Mouse (Mus musculus) lung, adult 2 months (tissue): ENCODE results near the gene Got1.

Experiments
- CTCF ChIP-seq: fragments of 200-500 bp; IDR thresholded peaks from 2 replicates; pipeline ENCODE4 v1.5.1; 2011; ENCODE audit warnings: mild to moderate bottlenecking, low read length, control low read depth; ENCODE audit not compliant: insufficient read depth
- POLR2A ChIP-seq: fragments of 200-500 bp; IDR thresholded peaks from 2 replicates; pipeline ENCODE4 v1.6.1; 2011; ENCODE audit warnings: low read depth, mild to moderate bottlenecking, control low read depth, low read length, borderline replicate concordance; ENCODE audit errors: extremely low read depth

GRCm38 (mm10) chr19:43535372-43535771 lies 11.0 kb upstream of the Got1 start:
- no peak for TF ChIP-seq CTCF
- no peak for TF ChIP-seq POLR2A
